Mouse (Mus musculus) lung, postnatal 10 days (tissue): ENCODE data around the gene I830077J02Rik.
A peak's percentile ranks its signal among the peaks of the same experiment; 100 is the strongest.

Experiments
- DNase-seq: peaks from one replicate; pipeline ENCODE4 v3.0.0; 2021

Gene I830077J02Rik

GRCm38 (mm10) chr3:105892572-105893495 is 39.6 kb downstream of the I830077J02Rik start:
- DNase-seq: peak; percentile 47

- DNase-seq: peak; percentile 64
These were observed 40.5 kb downstream of the I830077J02Rik start for GRCm38 (mm10) chr3:105891760-105892571.

- DNase-seq: no peak
These were observed 41.3 kb downstream of the I830077J02Rik start for GRCm38 (mm10) chr3:105891141-105891540.

DNA sequence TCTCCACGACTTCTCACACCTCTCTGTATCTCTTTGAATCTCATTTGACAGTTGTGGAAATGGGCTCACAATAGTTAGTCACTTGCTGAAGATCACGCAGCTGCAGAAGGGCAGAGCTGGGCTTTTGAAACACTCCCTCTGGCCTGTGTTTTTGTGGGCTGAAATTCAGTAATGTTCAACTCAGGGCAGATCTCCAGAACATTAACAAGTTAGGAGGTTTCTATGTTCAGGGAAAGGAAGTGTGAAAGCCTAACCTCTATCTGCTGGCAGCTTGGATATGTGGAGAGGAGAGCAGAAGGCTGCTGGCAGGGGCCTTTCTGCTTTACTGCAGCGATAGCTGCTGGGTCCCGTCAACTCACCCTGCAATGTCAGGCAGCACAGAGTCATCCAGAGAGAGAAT is 42.2 kb downstream of the I830077J02Rik start:
- no peak for DNase-seq

DNA sequence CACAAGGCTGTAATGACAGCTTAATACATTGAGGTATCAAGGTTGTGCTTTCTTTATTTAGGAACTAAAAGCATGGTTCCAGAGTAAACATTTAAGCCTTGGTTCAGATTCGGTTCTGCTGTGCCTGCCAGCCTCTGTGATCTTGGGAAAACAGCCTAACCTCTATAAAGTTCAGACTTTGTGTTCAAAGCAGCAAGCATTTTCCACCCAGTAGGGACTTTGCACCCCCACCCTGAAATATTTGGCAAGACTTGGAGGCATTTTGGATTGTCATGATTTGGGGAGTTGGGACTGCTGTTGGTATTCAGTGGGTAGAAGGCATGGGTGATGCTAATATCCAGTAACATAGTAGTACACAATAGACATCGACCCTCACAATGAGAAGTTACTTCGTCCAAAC is 43.5 kb downstream of the I830077J02Rik start:
- no peak for DNase-seq

- no peak for DNase-seq
These were observed 49.4 kb downstream of the I830077J02Rik start for GRCm38 (mm10) chr3:105883111-105883510.

- DNase-seq: no peak
These were observed 50.4 kb downstream of the I830077J02Rik start for GRCm38 (mm10) chr3:105882105-105882504.

DNA sequence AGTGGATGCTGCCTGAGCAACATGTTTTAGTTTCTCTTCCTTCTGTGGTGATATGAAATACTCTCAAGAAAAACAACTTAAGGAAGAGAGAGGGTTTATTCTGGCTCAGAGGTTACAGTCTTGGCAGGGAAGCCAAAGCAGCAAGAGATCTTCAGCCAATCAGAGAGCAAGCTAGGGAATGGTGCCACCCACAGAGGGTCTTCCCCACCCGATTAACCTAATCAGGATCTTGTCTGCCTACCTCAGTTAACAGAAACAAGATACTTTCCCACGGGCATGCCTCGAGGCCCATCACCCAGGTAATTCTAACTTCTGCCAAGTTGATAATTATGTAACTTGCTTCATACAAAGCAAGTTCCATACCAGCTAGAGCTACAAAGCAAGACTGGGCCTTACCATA is 52.0 kb downstream of the I830077J02Rik start:
- DNase-seq: no peak

DNA sequence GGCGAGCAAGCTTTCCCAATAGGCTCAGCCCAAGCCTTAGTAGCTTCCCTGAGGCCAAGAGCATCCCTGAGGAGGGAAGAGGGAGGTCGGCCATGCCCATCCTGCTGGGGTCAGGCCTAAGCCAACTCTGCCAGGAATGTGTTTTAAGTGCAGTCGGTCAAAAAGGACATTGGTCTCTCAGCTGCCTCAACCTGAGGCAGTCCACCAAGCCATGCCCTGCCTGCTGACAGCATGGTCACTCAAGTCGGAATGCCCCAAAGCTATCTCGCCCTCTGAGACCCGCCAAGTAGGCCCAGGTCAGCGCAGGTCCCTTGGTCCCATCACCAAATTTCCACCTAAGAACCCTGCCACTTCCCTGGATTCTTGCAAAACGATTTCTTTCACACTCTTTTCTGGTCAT is 53.7 kb downstream of the I830077J02Rik start:
- no peak for DNase-seq

DNA sequence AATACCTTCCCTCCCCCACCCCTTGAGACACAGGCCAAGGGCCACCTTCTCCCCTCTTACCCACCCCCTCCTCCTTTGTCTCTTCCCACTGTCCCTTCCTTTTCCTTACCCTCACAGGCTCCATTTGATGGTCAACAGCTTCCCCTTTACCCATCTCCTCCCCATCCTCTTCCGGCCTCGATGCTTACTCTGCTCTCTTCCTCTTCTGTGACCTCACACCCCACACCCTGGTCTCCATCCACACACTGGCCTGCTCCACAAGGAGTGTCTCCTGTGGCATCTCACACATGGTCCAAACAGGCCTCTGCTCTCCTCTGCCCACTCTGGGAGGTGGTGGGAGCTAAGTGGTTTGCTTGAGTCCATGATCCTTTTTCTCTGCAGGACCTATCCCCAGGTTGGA is 54.5 kb downstream of the I830077J02Rik start:
- peak; percentile 49 for DNase-seq

GRCm38 (mm10) chr3:105877252-105877803 is 55.1 kb downstream of the I830077J02Rik start:
- DNase-seq: no peak

- DNase-seq: no peak
These were observed 56.4 kb downstream of the I830077J02Rik start for GRCm38 (mm10) chr3:105876022-105876421.
